Mouse (Mus musculus) heart, postnatal 36 days (tissue): ENCODE data around the gene Cdkn1a. TPM values are rescaled to one million over a fixed set of nuclear protein-coding genes. Genes with fewer than 3 reads are reported as not detected.
A peak's percentile ranks its signal among the peaks of the same experiment; 100 is the strongest.

ENCODE experiments used
- DNase-seq, 2 experiments: peaks; one replicate each; pipeline ENCODE4 v3.0.0; 2021 to 2022
- intact Hi-C: fragments of 180-260 bp; cut with DNase I; formaldehyde crosslinking; loops from one replicate; pipeline ENCODE4 v1.15.1; 2025
- total RNA-seq, 2 experiments: library from RNA; stranded (reverse); gene quantifications; 2 replicates each; pipeline ENCODE4 v1.2.3; 2021

Gene Cdkn1a
- total RNA-seq, 2 experiments from 2014 or later = 40.8 to 83.9 TPM

DNA sequence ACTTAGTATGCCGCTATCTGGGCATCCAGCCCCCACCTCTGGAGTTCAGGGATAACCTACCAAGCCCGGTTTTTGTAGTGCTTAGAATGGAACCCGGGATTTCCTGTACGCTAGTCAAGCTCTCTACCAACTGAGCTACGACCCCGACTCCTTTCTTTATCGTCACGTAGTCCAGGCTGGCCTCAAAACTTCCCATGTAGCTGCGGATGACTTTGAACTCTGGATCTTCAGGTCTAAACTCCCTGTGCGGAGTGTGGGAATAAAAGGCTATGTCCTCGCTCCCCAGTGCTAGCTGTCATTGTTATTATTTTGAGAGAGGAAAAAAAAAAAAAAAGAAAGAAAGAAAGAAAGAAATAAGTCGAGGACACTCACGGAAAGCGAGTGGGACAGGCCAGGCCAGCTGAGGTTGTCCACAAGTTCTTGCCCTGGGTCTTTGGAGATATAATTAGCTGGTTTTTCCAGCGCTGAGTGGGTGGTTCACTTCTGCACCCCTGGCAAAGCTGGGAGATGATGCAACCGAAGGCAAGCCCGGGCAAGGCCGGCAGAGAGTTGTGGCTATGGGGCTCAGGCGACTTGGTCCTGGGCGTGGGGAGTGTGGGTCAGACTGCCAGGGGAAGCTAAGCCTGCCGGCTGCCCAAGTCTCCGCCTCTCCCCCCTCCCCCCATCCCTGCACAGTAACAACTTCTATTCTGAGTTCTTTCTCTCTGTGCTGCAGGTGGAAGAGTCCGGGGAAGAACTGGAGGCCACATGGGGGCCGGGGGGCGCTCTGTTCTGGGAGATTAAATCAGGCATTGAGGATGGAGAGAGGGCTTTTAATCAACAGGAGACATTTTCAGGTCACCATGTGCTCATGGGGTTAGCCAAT is 12.0 kb upstream of the Cdkn1a start:
- intact Hi-C loops = loop anchor here (1.0 kb wide), 1 partner anchor 16 kb away; no protein-coding TSS in a partner anchor
- DNase-seq = peak; percentile 74 to 79

DNA sequence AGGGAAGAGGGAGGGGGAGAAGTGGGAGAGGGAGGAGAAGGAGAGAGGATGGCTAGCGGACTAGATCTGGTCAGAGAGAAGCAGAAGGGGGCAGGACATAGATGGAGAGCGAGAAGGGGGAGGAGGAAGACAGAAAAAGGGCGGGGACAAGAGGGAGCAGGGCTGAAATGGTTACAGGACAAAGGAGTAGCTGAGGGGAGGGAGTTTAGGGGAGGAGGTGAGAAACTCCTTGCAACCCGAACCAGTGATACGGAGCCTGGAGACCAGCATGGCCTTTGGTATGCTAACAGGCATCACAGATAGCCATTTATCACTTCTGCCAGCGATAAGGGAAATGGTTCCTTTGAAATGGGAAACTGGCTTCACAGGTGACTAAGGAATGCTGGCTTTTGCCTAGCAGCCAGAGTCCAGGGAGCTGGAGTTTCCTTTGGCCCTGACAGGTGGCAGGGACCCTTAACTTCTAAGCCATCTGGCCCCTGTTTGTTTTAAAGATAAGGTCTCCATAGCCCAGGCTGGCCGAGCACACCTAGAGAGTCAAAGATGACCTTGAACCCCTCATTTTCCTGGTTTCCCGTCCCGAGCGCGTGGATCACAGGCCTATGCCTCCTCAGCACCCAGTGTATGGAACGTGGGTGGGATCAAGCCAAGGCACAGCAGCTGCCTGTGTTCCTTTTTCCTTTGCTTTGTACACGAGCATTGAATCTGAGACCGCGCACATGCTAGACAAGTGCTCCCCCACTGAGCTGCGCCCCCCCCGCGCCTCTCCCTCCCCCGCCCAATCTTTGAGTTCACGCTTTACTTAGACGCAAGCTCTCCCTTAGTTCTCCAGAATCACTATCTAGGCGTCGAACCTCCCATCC is 9.8 kb upstream of the Cdkn1a start:
- intact Hi-C loops = no loop called here
- DNase-seq = no peak

- DNase-seq = no peak
- intact Hi-C loops = no loop called here
These were observed 9.0 kb upstream of the Cdkn1a start for GRCm38 (mm10) chr17:29081618-29082381.

GRCm38 (mm10) chr17:29083586-29083985 is 7.2 kb upstream of the Cdkn1a start:
- DNase-seq = no peak
- intact Hi-C loops = no loop called here

DNA sequence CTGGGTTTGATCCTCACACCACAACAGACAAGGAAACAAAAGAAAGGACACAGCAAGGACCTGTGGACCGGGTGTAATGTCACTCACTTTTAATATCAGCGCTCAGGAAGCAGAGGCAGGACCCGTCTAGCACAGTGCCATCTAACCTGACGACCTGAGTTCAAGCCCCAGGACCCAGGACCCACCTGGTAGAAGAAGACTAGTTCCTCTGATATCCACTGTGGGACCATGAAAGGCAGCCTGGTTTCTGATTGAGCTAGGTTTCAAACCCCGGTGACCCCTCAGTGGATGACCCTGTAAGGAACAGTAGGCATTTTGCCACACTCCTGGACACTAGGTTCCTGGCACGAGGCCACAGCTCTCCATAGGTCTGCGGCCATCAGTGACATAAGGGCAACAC is 6.1 kb upstream of the Cdkn1a start:
- intact Hi-C loops = no loop called here
- no peak for DNase-seq

GRCm38 (mm10) chr17:29085266-29085665 is 5.5 kb upstream of the Cdkn1a start:
- intact Hi-C loops = no loop called here
- no peak for DNase-seq

DNA sequence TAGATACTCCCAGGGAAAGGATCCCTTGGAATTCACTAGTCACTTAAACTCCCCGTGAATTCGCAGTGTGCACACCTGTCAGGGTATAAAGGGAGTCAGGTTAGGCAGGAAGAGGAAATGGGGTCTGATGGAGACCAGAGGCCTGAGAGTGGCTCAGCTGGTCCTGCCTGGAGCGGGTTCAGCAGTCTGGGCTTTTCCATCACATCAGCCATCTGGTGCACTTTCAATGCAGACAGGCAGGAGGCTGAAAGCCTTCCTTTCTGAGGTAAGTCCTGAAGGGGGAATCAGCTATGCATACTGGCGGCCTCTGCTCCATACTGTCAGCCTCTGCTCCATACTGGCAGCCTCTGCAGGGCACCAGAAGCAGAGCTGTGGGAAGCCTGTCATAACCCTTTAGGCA is 3.9 kb upstream of the Cdkn1a start:
- DNase-seq = no peak

DNA sequence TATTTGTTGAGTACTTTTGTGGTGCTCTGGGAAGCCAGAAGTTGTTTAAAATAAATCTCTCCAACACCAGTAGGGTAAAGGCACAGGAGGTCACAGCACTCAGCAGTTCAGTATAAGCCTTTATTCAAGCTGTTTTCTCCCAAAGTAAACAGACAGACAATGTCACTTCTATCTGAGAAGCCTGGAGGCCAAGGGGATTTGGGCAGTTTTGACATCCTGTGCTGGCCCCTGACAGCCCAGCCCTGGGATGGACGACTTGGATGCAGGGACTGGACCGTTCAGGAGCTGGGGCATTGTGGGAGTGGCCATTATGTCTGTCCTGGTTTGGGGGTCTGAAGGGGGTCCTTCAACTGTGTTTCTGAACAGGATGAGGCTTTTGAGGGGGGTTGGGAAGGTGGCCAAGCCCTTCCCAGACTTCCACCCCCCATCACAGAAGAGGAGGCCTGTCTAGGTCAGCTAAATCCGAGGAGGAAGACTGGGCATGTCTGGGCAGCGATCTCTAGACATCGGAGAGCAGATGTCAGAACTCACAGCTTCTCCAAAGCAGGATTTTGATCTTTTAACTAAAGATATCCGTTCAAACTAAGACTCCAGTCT is 670 bp downstream of the Cdkn1a start:
- no peak for DNase-seq
- intact Hi-C loops = no loop called here

More for the DNA sequence above, 3.9 kb upstream of the Cdkn1a start:
- intact Hi-C loops = no loop called here

GRCm38 (mm10) chr17:29092497-29092896 is 1.7 kb downstream of the Cdkn1a start:
- peak in 1 of 2 experiments; percentile 1 for DNase-seq
- intact Hi-C loops = no loop called here

- intact Hi-C loops = loop anchor here (1.0 kb wide), 1 partner anchor 141 kb away; no protein-coding TSS in a partner anchor
- peak; percentile 92 to 93 for DNase-seq
These were observed 2.6 kb downstream of the Cdkn1a start for GRCm38 (mm10) chr17:29093110-29093952.

DNA sequence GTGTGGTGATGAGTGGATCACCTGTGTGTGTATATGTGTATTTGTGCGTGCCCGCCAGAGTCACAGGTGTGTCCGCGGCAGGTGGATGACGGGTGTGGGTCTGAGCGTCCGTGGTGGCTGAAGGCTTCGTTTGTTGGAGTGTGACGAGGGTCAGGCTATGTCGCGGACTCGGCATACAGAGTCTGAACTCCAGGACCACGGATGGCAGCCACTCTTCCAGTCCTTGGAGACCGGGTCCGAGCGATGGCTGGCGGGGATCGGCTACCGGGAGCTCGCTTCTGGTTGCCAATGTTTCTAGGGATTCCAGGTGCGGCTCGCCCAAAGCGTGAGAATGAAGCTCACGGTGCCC is 3.2 kb downstream of the Cdkn1a start:
- intact Hi-C loops = loop anchor here (1.0 to 2.0 kb wide), 3 partner anchors 15 to 142 kb away; no protein-coding TSS in a partner anchor
- peak in 1 of 2 experiments; percentile 54 for DNase-seq

DNA sequence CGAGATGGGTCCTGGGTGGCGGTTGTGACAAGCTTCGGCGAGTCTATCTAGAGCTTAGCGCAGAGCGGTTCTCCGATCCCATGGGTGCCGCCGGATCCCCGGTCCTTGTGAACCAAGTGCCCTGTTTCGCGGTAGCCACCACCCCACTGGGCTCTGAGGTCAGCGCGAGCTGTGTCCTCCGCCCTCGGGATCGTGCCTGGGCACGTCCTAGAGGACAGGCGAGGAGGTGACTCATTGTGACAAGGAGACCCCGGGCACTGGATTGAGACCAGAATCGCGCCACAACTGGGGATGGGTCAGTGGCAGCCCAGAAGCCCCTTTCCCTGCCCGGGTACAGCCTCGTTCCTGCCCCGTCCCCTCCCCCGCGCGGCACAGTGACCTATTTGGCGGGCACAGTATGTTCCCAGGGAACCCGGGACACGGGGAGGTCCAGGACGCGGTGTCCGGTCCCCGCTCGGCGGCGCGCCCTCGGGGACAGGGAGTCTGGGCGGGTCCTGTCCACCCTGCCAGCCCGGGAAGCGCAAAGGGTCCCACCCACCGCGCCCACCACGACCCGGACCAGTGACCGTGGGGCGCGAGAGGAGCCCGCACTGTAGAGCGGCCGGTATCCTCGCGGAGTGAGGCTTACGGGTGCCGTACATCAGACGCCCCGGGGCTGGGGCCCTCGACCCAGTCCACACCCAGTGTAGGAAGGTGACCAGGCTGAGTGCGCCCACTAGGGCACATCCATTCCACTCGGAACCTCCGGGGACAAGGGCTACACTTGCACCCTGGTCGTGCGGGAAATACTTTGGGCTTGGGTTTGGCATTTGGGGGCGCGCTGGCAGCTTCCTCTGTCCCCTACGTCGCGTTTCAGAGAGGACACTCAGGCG is 3.8 kb downstream of the Cdkn1a start:
- peak; percentile 92 to 94 for DNase-seq
- intact Hi-C loops = loop anchor here (1.0 to 2.0 kb wide), 3 partner anchors 15 to 76 kb away; no protein-coding TSS in a partner anchor

DNA sequence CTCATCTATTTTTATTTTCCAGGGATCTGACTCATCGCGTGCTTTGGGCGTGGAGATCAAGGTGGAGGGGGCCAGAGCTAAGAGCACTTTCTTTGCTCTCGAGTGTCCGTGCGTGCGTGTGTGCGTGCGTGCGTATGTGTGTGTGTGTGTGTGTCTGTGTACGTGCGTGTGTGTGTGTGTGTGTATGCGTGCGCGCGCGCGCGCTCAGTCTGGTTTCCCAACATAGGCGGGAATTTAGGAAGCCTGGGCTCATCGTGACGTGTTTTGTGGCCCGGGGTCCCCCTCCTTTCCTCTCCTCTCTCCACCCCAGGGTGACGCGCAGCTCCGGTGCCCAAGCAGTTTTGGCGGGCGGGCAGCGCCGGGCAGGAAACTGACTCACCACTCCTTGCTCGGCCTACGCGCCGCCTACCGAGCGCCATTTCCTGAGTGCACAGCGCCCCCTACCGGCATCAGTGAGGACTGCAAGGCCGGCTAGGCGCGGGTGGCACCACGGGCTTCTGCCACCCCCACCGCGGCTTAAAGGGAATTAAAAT is 4.5 kb downstream of the Cdkn1a start:
- peak; percentile 98 for DNase-seq
- intact Hi-C loops = loop anchor here (1.0 to 2.0 kb wide), 2 partner anchors 46 to 76 kb away; no protein-coding TSS in a partner anchor

DNA sequence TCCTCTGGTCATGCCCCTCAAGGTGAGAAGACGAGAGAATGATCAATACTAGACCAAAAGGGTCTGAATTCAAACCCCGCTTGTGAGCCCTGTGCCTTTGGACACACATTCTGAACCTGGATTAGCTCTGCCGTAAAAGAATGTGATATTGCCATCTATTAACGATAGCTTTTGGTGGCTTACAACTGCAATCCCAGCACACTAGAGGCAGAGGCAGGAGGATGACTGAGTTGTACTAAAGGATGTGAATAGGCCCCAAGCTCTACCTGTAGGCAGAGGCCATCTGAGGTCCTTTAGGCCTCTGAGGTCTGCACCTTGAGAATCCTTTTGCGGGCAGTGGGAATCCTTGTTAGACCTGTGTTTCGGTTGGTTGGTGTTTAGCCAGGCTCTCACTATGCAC is 5.5 kb downstream of the Cdkn1a start:
- peak in 1 of 2 experiments; percentile 0 for DNase-seq
- intact Hi-C loops = no loop called here

DNA sequence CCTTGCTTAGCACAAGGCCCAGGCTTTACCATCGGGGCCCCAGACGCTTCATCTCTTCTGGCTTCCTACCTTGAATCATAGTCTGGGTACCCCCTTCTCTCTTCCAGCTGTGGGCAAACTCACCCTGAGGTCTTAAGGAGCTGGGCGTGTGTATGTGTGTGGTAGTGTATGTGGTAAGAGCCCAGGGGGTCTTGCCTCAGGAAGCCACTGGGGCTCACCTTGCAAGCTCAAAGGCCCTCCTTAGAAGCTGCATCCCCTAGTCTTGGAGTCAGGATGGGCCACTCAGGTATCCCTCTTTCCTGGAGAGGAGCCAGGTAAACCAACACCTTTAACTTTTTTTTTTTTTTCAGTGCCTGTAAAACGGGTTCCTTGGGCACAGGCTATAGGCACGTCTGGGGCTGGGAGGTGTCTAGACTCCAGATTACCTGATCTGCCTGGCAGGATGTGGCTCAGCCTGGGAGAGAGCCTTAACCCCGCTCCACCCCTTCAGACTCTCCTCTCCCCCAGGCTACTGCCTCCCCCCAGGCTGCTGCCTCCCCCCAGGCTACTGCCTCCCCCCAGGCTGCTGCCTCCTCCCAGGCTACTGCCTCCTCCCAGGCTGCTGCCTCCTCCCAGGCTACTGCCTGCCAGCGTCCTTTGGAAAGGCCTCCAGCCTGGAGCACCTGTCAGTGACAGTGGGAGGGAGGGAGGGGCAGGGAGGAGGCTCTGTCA is 6.2 kb downstream of the Cdkn1a start:
- intact Hi-C loops = no loop called here
- DNase-seq = peak in 1 of 2 experiments; percentile 1

DNA sequence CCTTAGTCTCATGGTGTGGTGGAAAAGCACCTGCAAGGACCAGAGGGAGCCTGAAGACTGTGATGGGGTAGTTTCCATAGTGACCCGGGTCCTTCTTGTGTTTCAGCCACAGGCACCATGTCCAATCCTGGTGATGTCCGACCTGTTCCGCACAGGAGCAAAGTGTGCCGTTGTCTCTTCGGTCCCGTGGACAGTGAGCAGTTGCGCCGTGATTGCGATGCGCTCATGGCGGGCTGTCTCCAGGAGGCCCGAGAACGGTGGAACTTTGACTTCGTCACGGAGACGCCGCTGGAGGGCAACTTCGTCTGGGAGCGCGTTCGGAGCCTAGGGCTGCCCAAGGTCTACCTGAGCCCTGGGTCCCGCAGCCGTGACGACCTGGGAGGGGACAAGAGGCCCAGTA is 7.5 kb downstream of the Cdkn1a start:
- intact Hi-C loops = no loop called here
- peak in 1 of 2 experiments; percentile 0 for DNase-seq

GRCm38 (mm10) chr17:29099076-29099475 is 8.3 kb downstream of the Cdkn1a start:
- intact Hi-C loops = no loop called here

More at GRCm38 (mm10) chr17:29099076-29099475, 8.3 kb downstream of the Cdkn1a start:
- DNase-seq = no peak
